Mouse (Mus musculus): ENCODE measurements around the gene 1700019N19Rik.

1700019N19Rik gene

GRCm38 (mm10) chr19:58794284-58794683 lies at the start of gene 1700019N19Rik:
1700019N19Rik (minus strand) TSS chr19:58794461.
- peak; percentile 82 for DNase-seq (ENCODE audit: low read depth, low spot score)

- DNase-seq (ENCODE audit: low read depth, low spot score), result no peak
These were observed 49.3 kb upstream of the 1700019N19Rik start for GRCm38 (mm10) chr19:58843606-58844005.

- DNase-seq (ENCODE audit: low read depth, low spot score), result no peak
These were observed 46.5 kb upstream of the 1700019N19Rik start for GRCm38 (mm10) chr19:58840721-58841271.

GRCm38 (mm10) chr19:58839806-58840205 lies 45.5 kb upstream of the 1700019N19Rik start:
- no peak for DNase-seq (ENCODE audit: low read depth, low spot score)

GRCm38 (mm10) chr19:58839345-58839744 lies 45.1 kb upstream of the 1700019N19Rik start:
- no peak for DNase-seq (ENCODE audit: low read depth, low spot score)

GRCm38 (mm10) chr19:58838706-58839105 lies 44.4 kb upstream of the 1700019N19Rik start:
- no peak for DNase-seq (ENCODE audit: low read depth, low spot score)

- DNase-seq (ENCODE audit: low read depth, low spot score), result no peak
These were observed 39.4 kb upstream of the 1700019N19Rik start for GRCm38 (mm10) chr19:58833639-58834180.

- DNase-seq (ENCODE audit: low read depth, low spot score), result no peak
These were observed 38.7 kb upstream of the 1700019N19Rik start for GRCm38 (mm10) chr19:58832988-58833387.

- DNase-seq (ENCODE audit: low read depth, low spot score), result no peak
These were observed 37.1 kb upstream of the 1700019N19Rik start for GRCm38 (mm10) chr19:58831280-58831922.

- DNase-seq (ENCODE audit: low read depth, low spot score), result no peak
These were observed 35.9 kb upstream of the 1700019N19Rik start for GRCm38 (mm10) chr19:58830182-58830581.

- no peak for DNase-seq (ENCODE audit: low read depth, low spot score)
These were observed 35.3 kb upstream of the 1700019N19Rik start for GRCm38 (mm10) chr19:58829575-58829974.

GRCm38 (mm10) chr19:58827656-58828055 lies 33.4 kb upstream of the 1700019N19Rik start:
- DNase-seq (ENCODE audit: low read depth, low spot score), result no peak

GRCm38 (mm10) chr19:58824316-58824715 lies 30.1 kb upstream of the 1700019N19Rik start:
- DNase-seq (ENCODE audit: low read depth, low spot score), result no peak

- DNase-seq (ENCODE audit: low read depth, low spot score), result no peak
These were observed 29.0 kb upstream of the 1700019N19Rik start for GRCm38 (mm10) chr19:58823301-58823700.

GRCm38 (mm10) chr19:58822454-58823200 lies 28.4 kb upstream of the 1700019N19Rik start:
- no peak for DNase-seq (ENCODE audit: low read depth, low spot score)

GRCm38 (mm10) chr19:58818571-58819415 lies 24.5 kb upstream of the 1700019N19Rik start:
- peak; percentile 40 for DNase-seq (ENCODE audit: low read depth, low spot score)

- no peak for DNase-seq (ENCODE audit: low read depth, low spot score)
These were observed 23.1 kb upstream of the 1700019N19Rik start for GRCm38 (mm10) chr19:58817398-58817797.

GRCm38 (mm10) chr19:58816453-58817041 lies 22.3 kb upstream of the 1700019N19Rik start:
- no peak for DNase-seq (ENCODE audit: low read depth, low spot score)

GRCm38 (mm10) chr19:58815179-58815922 lies 21.1 kb upstream of the 1700019N19Rik start:
- no peak for DNase-seq (ENCODE audit: low read depth, low spot score)

GRCm38 (mm10) chr19:58810536-58810935 lies 16.3 kb upstream of the 1700019N19Rik start:
- no peak for DNase-seq (ENCODE audit: low read depth, low spot score)

Measured in ZHBTc4 (cell line).